Mouse (Mus musculus) MEL (cell line): ENCODE data around the gene Ddah1. TPM values are rescaled to one million over a fixed set of nuclear protein-coding genes. Genes with fewer than 3 reads are reported as not detected.

Experiments
- DNase-seq: peaks from one replicate; pipeline ENCODE4 v3.0.0; 2011; ENCODE audit warnings: low read depth, low spot score
- H3K27ac ChIP-seq: 2 replicates; pipeline ENCODE4 v1.5.1; 2012; ENCODE audit warnings: low read depth, mild to moderate bottlenecking, control low read depth, low read length, moderate library complexity; ENCODE audit not compliant: control insufficient read depth
- H3K27me3 ChIP-seq, 2 experiments: fragments of 150-350 bp in 1 of 2; sonication (generic) in 1 of 2; 2 replicates each; pipeline ENCODE4 v1.6.1; 2012; ENCODE audit warnings: low read length in 2 of 2, mild to moderate bottlenecking in 2 of 2, improper control_type of control experiment in 1 of 2, moderate library complexity in 1 of 2; ENCODE audit not compliant: insufficient read depth in 2 of 2, control insufficient read depth in 1 of 2
- H3K36me3 ChIP-seq, 2 experiments: 2 replicates each; pipeline ENCODE4 v1.6.1; 2012 to 2014; ENCODE audit warnings: low read length in 2 of 2, improper control_type of control experiment in 1 of 2, inconsistent platforms in 1 of 2, mild to moderate bottlenecking in 1 of 2; ENCODE audit not compliant: insufficient read depth in 2 of 2, control insufficient read depth in 1 of 2
- H3K4me1 ChIP-seq, 2 experiments: fragments of 150-350 bp in 1 of 2; sonication (generic) in 1 of 2; 2 replicates each; pipeline ENCODE4 v1.6.1; 2012; ENCODE audit warnings: low read length in 2 of 2, improper control_type of control experiment in 1 of 2, mild to moderate bottlenecking in 1 of 2; ENCODE audit not compliant: insufficient read depth in 2 of 2, control insufficient read depth in 1 of 2
- H3K4me3 ChIP-seq, 2 experiments: fragments of 150-350 bp in 1 of 2; sonication (generic) in 1 of 2; 2 replicates each; pipeline ENCODE4 v1.5.1; 2012; ENCODE audit warnings: low read depth in 2 of 2, low read length in 2 of 2, mild to moderate bottlenecking in 2 of 2, moderate library complexity in 2 of 2, control low read depth in 1 of 2, improper control_type of control experiment in 1 of 2; ENCODE audit not compliant: control insufficient read depth in 1 of 2, insufficient read depth in 1 of 2
- H3K79me2 ChIP-seq: 2 replicates; pipeline ENCODE4 v1.6.1; 2012; ENCODE audit warnings: mild to moderate bottlenecking, low read length, moderate library complexity; ENCODE audit not compliant: control insufficient read depth, poor library complexity, insufficient read depth
- H3K9ac ChIP-seq: 2 replicates; pipeline ENCODE4 v1.6.1; 2012; ENCODE audit warnings: low read depth, mild to moderate bottlenecking, control low read depth, low read length, moderate library complexity; ENCODE audit not compliant: control insufficient read depth, poor library complexity, severe bottlenecking
- H3K9me3 ChIP-seq: fragments of 150-350 bp; sonication (generic); replicated peaks from 2 replicates; pipeline ENCODE4 v1.6.1; 2012; ENCODE audit warnings: mild to moderate bottlenecking, low read length, improper control_type of control experiment, moderate library complexity; ENCODE audit not compliant: insufficient read depth
- E2F4 ChIP-seq: IDR thresholded peaks from 2 replicates; pipeline ENCODE4 v1.6.1; 2011; ENCODE audit warnings: low read depth, low read length, improper control_type of control experiment, borderline replicate concordance
- ELF1 ChIP-seq: IDR thresholded peaks from 2 replicates; pipeline ENCODE4 v1.6.1; 2014; ENCODE audit warnings: low read depth, mild to moderate bottlenecking, inconsistent platforms, low read length, improper control_type of control experiment, moderate library complexity
- EP300 ChIP-seq, 2 experiments: IDR thresholded peaks; 2 replicates each; pipeline ENCODE4 v1.6.1; 2011; ENCODE audit warnings: improper control_type of control experiment in 2 of 2, low read length in 2 of 2, low read depth in 1 of 2, mild to moderate bottlenecking in 1 of 2
- ETS1 ChIP-seq: IDR thresholded peaks from 2 replicates; pipeline ENCODE4 v1.6.1; 2012; ENCODE audit warnings: low read depth, mild to moderate bottlenecking, inconsistent platforms, low read length, improper control_type of control experiment, moderate library complexity
- GATA1 ChIP-seq: IDR thresholded peaks from 2 replicates; pipeline ENCODE4 v1.6.1; 2011; ENCODE audit warnings: low read depth, low read length, improper control_type of control experiment
- HCFC1 ChIP-seq: IDR thresholded peaks from 2 replicates; pipeline ENCODE4 v1.6.1; 2012; ENCODE audit warnings: low read depth, mild to moderate bottlenecking, inconsistent platforms, low read length, improper control_type of control experiment, moderate library complexity
- JUND ChIP-seq: IDR thresholded peaks from 2 replicates; pipeline ENCODE4 v1.6.1; 2011; ENCODE audit warnings: low read depth, mild to moderate bottlenecking, improper control_type of control experiment, low read length
- KAT2A ChIP-seq: conservative IDR thresholded peaks from 2 replicates; pipeline ENCODE4 v1.6.1; 2012; ENCODE audit warnings: low read depth, low read length, improper control_type of control experiment, inconsistent platforms
- MAFK ChIP-seq: IDR thresholded peaks from 2 replicates; pipeline ENCODE4 v1.6.1; 2011; ENCODE audit warnings: low read depth, mild to moderate bottlenecking, low read length, improper control_type of control experiment, borderline replicate concordance
- MAX ChIP-seq: IDR thresholded peaks from 2 replicates; pipeline ENCODE4 v1.6.1; 2011; ENCODE audit warnings: low read length, improper control_type of control experiment
- MAZ ChIP-seq: IDR thresholded peaks from 2 replicates; pipeline ENCODE4 v1.6.1; 2012; ENCODE audit warnings: low read depth, mild to moderate bottlenecking, inconsistent platforms, low read length, improper control_type of control experiment
- MEF2A ChIP-seq: IDR thresholded peaks from 2 replicates; pipeline ENCODE4 v1.6.1; 2014; ENCODE audit warnings: low read depth, mild to moderate bottlenecking, inconsistent platforms, low read length, improper control_type of control experiment; ENCODE audit not compliant: poor library complexity, insufficient replicate concordance, severe bottlenecking; ENCODE audit errors: extremely low read depth
- MXI1 ChIP-seq: IDR thresholded peaks from 2 replicates; pipeline ENCODE4 v1.6.1; 2011; ENCODE audit warnings: mild to moderate bottlenecking, low read depth, low read length, improper control_type of control experiment
- MYB ChIP-seq: IDR thresholded peaks from 2 replicates; pipeline ENCODE4 v1.6.1; 2011; ENCODE audit warnings: mild to moderate bottlenecking, low read depth, low read length, improper control_type of control experiment
- NELFE ChIP-seq: IDR thresholded peaks from 2 replicates; pipeline ENCODE4 v1.6.1; 2011; ENCODE audit warnings: low read depth, low read length, improper control_type of control experiment
- NRF1 ChIP-seq: IDR thresholded peaks from 2 replicates; pipeline ENCODE4 v1.6.1; 2014; ENCODE audit warnings: low read depth, mild to moderate bottlenecking, inconsistent platforms, low read length, improper control_type of control experiment, moderate library complexity; ENCODE audit not compliant: poor library complexity, insufficient read depth, severe bottlenecking
- POLR2A ChIP-seq, 2 experiments: IDR thresholded peaks; 2 replicates each; pipeline ENCODE4 v1.6.1; 2011 to 2012; ENCODE audit warnings: low read length in 2 of 2, mild to moderate bottlenecking in 2 of 2, control low read depth in 1 of 2, improper control_type of control experiment in 1 of 2, low read depth in 1 of 2, moderate library complexity in 1 of 2; ENCODE audit not compliant: control insufficient read depth in 1 of 2, insufficient read depth in 1 of 2, poor library complexity in 1 of 2
- POLR2AphosphoS2 ChIP-seq: IDR thresholded peaks from 2 replicates; pipeline ENCODE4 v1.6.1; 2011; ENCODE audit warnings: low read length, improper control_type of control experiment
- POLR2AphosphoS5 ChIP-seq: IDR thresholded peaks from 2 replicates; pipeline ENCODE4 v1.6.1; 2012; ENCODE audit warnings: low read depth, borderline replicate concordance, mild to moderate bottlenecking, inconsistent platforms, low read length, moderate library complexity, mixed read lengths
- RAD21 ChIP-seq: IDR thresholded peaks from 2 replicates; pipeline ENCODE4 v1.6.1; 2011; ENCODE audit warnings: mild to moderate bottlenecking, low read depth, low read length, improper control_type of control experiment
- RCOR1 ChIP-seq: IDR thresholded peaks from 2 replicates; pipeline ENCODE4 v1.6.1; 2012; ENCODE audit warnings: low read depth, mild to moderate bottlenecking, inconsistent platforms, low read length, improper control_type of control experiment
- SIN3A ChIP-seq: IDR thresholded peaks from 2 replicates; pipeline ENCODE4 v1.6.1; 2012; ENCODE audit warnings: low read length, improper control_type of control experiment, inconsistent platforms
- SMC3 ChIP-seq: IDR thresholded peaks from 2 replicates; pipeline ENCODE4 v1.6.1; 2011; ENCODE audit warnings: low read depth, low read length, improper control_type of control experiment
- TAL1 ChIP-seq: IDR thresholded peaks from 2 replicates; pipeline ENCODE4 v1.6.1; 2012; ENCODE audit warnings: mild to moderate bottlenecking, inconsistent platforms, low read length, moderate library complexity, mixed read lengths
- TBP ChIP-seq: IDR thresholded peaks from 2 replicates; pipeline ENCODE4 v1.8.0; 2011; ENCODE audit warnings: low read depth, low read length, improper control_type of control experiment
- TCF12 ChIP-seq: IDR thresholded peaks from 2 replicates; pipeline ENCODE4 v1.6.1; 2014; ENCODE audit warnings: low read depth, mild to moderate bottlenecking, inconsistent platforms, low read length, improper control_type of control experiment, moderate library complexity
- UBTF ChIP-seq: IDR thresholded peaks from 2 replicates; pipeline ENCODE4 v1.6.1; 2012; ENCODE audit warnings: low read depth, mild to moderate bottlenecking, inconsistent platforms, low read length, improper control_type of control experiment, moderate library complexity, borderline replicate concordance; ENCODE audit not compliant: insufficient read depth
- ZMIZ1 ChIP-seq: IDR thresholded peaks from 2 replicates; pipeline ENCODE4 v1.6.1; 2012; ENCODE audit warnings: low read depth, mild to moderate bottlenecking, inconsistent platforms, low read length, improper control_type of control experiment, moderate library complexity
- ZNF384 ChIP-seq: IDR thresholded peaks from 2 replicates; pipeline ENCODE4 v1.6.1; 2012; ENCODE audit warnings: low read depth, mild to moderate bottlenecking, inconsistent platforms, low read length, improper control_type of control experiment
- polyA plus RNA-seq, 2 experiments: library from polyadenylated mRNA; stranded (reverse) in 1 of 2; unstranded in 1 of 2; fragments of >175 nt in 1 of 2; fragments of >200 nt in 1 of 2; gene quantifications; 2 replicates each; pipeline versions ENCODE4 v1.2.1 to v1.2.4; 2012; ENCODE audit warnings: low replicate concordance in 2 of 2, low read depth in 1 of 2; ENCODE audit not compliant: insufficient read length in 2 of 2, insufficient read depth in 1 of 2, missing spikeins in 1 of 2
- total RNA-seq: library from RNA; depleted of rRNA; stranded (reverse); fragments of 300-350 nt; gene quantifications from 2 replicates; pipeline ENCODE4 v1.2.3, GENCODE M21; 2012

The Ddah1 gene
- total and polyA plus RNA-seq, 3 experiments = not detected

- DNase-seq = no peak
- Histone ChIP-seq H3K4me1 (peaks cover 0 to 4% of the 10 kb centered on the region in 2 experiments; a peak in 3 of 4 replicates), H3K9me3 (no peaks in the 10 kb centered on the region), H3K36me3 (peaks cover 3 to 8% of the 10 kb centered on the region in 2 experiments), H3K27me3 (no peaks in the 10 kb centered on the region), H3K27ac (no peak overlapping the region), H3K4me3 (no peak overlapping the region), H3K79me2 (peaks cover 8% of the 10 kb centered on the region), H3K9ac (no peak overlapping the region)
- TF ChIP-seq RAD21 (no peak), MYB (no peak)
Observed at GRCm38 (mm10) chr3:145933845-145934244, 175.4 kb downstream of the Ddah1 start.

- H3K79me2 ChIP-seq = peaks cover 20% of the 10 kb centered on the region
- peak within 1 kb of the TSS; percentile 96 for H3K9ac ChIP-seq
- H3K27ac ChIP-seq = peak within 1 kb of the TSS; percentile 16; the same call in 1 of the 2 replicates
- H3K4me3 ChIP-seq = peak within 1 kb of the TSS; percentile 96 to 99
- DNase-seq = peak; percentile 93
- H3K9me3 ChIP-seq = no peaks in the 10 kb centered on the region
- peaks cover 2 to 34% of the 10 kb centered on the region in 2 experiments; a peak in 3 of 4 replicates for H3K36me3 ChIP-seq
- H3K27me3 ChIP-seq = no peaks in the 10 kb centered on the region
- H3K4me1 ChIP-seq = peaks cover 3 to 23% of the 10 kb centered on the region in 2 experiments
- TF ChIP-seq ETS1 (0 out of 2 replicates have a peak, but pooled peaks have one; percentile 30), POLR2AphosphoS5 (no peak), SIN3A (peak; percentile 88), TBP (peak; percentile 76; the same call in 1 of the 2 replicates), ZMIZ1 (peak; percentile 74; the same call in 1 of the 2 replicates), RAD21 (peak; percentile 73), JUND (no peak), TCF12 (peak; percentile 49; the same call in 1 of the 2 replicates), ZNF384 (no peak), POLR2A (IDR thresholded peaks at IDR 0.05; ENCODE audit: control insufficient read depth in 1 of 2, insufficient read depth in 1 of 2, low read depth in 1 of 2, low read length in 2 of 2, poor library complexity in 1 of 2) (peak; percentile 89 to 93), HCFC1 (peak; percentile 90), MXI1 (no peak; the same call in 1 of the 2 replicates), NELFE (peak; percentile 91), MYB (no peak), ELF1 (peak; percentile 99), KAT2A (peak; percentile 44; the same call in 1 of the 2 replicates), NRF1 (no peak), RCOR1 (peak; percentile 54), MAFK (no peak), E2F4 (no peak), TAL1 (no peak), MEF2A (no peak), GATA1 (no peak), POLR2AphosphoS2 (peak; percentile 78), EP300 (IDR thresholded peaks at IDR 0.05; ENCODE audit: low read depth in 1 of 2, low read length in 2 of 2) (peak in 1 of 2 experiments; percentile 39; a peak in 1 of 4 replicates), MAZ (peak; percentile 25; the same call in 1 of the 2 replicates), MAX (no peak), SMC3 (peak; percentile 64), UBTF (0 out of 2 replicates have a peak, but pooled peaks have one; percentile 7)
Observed at GRCm38 (mm10) chr3:145937505-145938404, 179.3 kb downstream of the Ddah1 start, which contains the start of gene 2410004B18Rik. TSS of gene 2410004B18Rik (plus strand) at chr3:145938014.
